Mouse (Mus musculus) cerebellum, adult 2 months (tissue): ENCODE data around the gene Slco1a5. TPM values are rescaled to one million over a fixed set of nuclear protein-coding genes. Genes with fewer than 3 reads are reported as not detected.
A peak's percentile ranks its signal among the peaks of the same experiment; 100 is the strongest.
"Not testable (repeated sequence)": the region's sequence is repeated elsewhere in the genome, so short reads cannot be mapped to it uniquely, and the experiment has no call there.

ENCODE experiments used
- DNase-seq, 2 experiments: peaks; one replicate each; pipeline ENCODE4 v3.0.0; 2021
- H3K27ac ChIP-seq: fragments of 200-500 bp; 2 replicates; pipeline ENCODE4 v1.5.1; 2012; ENCODE audit warnings: low read length, control low read depth, inconsistent platforms; ENCODE audit not compliant: insufficient read depth
- H3K27me3 ChIP-seq: fragments of 200-500 bp; 2 replicates; pipeline ENCODE4 v1.6.1; 2012; ENCODE audit warnings: inconsistent platforms, mild to moderate bottlenecking, low read length, moderate library complexity; ENCODE audit not compliant: control insufficient read depth, insufficient read depth
- H3K4me1 ChIP-seq: fragments of 200-500 bp; 2 replicates; pipeline ENCODE4 v1.6.1; 2011; ENCODE audit warnings: low read length; ENCODE audit not compliant: control insufficient read depth, insufficient read depth
- H3K4me3 ChIP-seq: fragments of 200-500 bp; replicated peaks from 2 replicates; pipeline ENCODE3; 2011; ENCODE audit warnings: mild to moderate bottlenecking, low read depth, low read length, control low read depth; ENCODE audit not compliant: insufficient read depth
- CTCF ChIP-seq: fragments of 200-500 bp; IDR thresholded peaks from 2 replicates; pipeline ENCODE4 v1.5.1; 2011; ENCODE audit warnings: low read depth, mild to moderate bottlenecking, control low read depth, low read length, moderate library complexity, borderline replicate concordance; ENCODE audit not compliant: insufficient read depth
- POLR2A ChIP-seq: fragments of 200-500 bp; IDR thresholded peaks from 2 replicates; pipeline ENCODE4 v1.6.1; 2011; ENCODE audit warnings: low read length, control low read depth, borderline replicate concordance; ENCODE audit not compliant: insufficient read depth
- WGBS: fragments of 180-500 bp; shearing (Covaris S2); methylation state at CpG from one replicate; pipeline ENCODE4 v1.1.7; 2018; 5-methylcytosine and 5-hydroxymethylcytosine counted together
- polyA plus RNA-seq: library from polyadenylated mRNA; depleted of rRNA; stranded (reverse); fragments of >200 nt; gene quantifications from 2 replicates; pipeline ENCODE4 v1.2.3, GENCODE M21; 2012

Slco1a5 gene
- polyA plus RNA-seq, 1 experiment = 0.13 TPM

DNA sequence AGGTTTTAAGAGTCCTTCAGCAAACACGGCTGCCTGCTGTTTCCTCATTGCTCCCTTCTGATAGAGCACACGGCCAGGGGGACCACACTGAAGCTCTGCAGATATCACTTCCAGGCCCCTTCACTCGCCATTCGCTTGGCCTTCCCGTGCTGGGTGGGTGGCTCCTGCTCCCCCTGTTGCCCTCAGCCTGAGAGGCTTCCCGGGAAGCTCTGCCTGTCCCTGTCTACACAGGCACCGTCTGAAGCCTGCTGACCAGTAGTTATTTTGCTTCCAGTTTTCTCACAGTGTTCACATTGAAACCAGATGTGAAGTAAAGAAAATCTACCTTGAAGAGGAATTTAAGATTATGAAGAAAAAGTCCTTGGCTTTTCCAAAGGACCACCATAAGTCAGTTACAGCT, 34.3 kb upstream of the Slco1a5 start:
- WGBS = 81% methylated on average over 7 of the region's 7 CpGs
- TF ChIP-seq CTCF = no peak
- TF ChIP-seq POLR2A = no peak
- no peaks in the 10 kb centered on the region for H3K4me1 ChIP-seq

GRCm38 (mm10) chr6:142352099-142352498, 29.3 kb upstream of the Slco1a5 start:
- H3K4me1 ChIP-seq, H3K4me3 ChIP-seq, H3K27me3 ChIP-seq, DNase-seq, H3K27ac ChIP-seq: not testable (repeated sequence)
- WGBS = 90% methylated on average over 3 of the region's 3 CpGs

More for the DNA sequence above, 34.3 kb upstream of the Slco1a5 start:
- no peak overlapping the region for H3K27ac ChIP-seq
- no peaks in the 10 kb centered on the region for H3K27me3 ChIP-seq
- no peak for DNase-seq
- H3K4me3 ChIP-seq = no peak overlapping the region

- H3K27ac ChIP-seq = no peak overlapping the region
- H3K27me3 ChIP-seq = no peaks in the 10 kb centered on the region
- TF ChIP-seq CTCF = no peak
- TF ChIP-seq POLR2A = no peak
- WGBS = 64% methylated on average over 11 of the region's 11 CpGs
- no peaks in the 10 kb centered on the region; the same call in 1 of the 2 replicates for H3K4me1 ChIP-seq
- DNase-seq = no peak
- H3K4me3 ChIP-seq = no peak overlapping the region
Measured at GRCm38 (mm10) chr6:142347431-142348385, 24.9 kb upstream of the Slco1a5 start.

GRCm38 (mm10) chr6:142346181-142347110, 23.7 kb upstream of the Slco1a5 start:
- WGBS = 49% methylated on average over 12 of the region's 12 CpGs
- no peak overlapping the region for H3K27ac ChIP-seq
- no peaks in the 10 kb centered on the region for H3K27me3 ChIP-seq
- no peaks in the 10 kb centered on the region; the same call in 1 of the 2 replicates for H3K4me1 ChIP-seq
- no peak for DNase-seq
- TF ChIP-seq CTCF = no peak
- TF ChIP-seq POLR2A = no peak
- peak overlapping the region; percentile 69 for H3K4me3 ChIP-seq

DNA sequence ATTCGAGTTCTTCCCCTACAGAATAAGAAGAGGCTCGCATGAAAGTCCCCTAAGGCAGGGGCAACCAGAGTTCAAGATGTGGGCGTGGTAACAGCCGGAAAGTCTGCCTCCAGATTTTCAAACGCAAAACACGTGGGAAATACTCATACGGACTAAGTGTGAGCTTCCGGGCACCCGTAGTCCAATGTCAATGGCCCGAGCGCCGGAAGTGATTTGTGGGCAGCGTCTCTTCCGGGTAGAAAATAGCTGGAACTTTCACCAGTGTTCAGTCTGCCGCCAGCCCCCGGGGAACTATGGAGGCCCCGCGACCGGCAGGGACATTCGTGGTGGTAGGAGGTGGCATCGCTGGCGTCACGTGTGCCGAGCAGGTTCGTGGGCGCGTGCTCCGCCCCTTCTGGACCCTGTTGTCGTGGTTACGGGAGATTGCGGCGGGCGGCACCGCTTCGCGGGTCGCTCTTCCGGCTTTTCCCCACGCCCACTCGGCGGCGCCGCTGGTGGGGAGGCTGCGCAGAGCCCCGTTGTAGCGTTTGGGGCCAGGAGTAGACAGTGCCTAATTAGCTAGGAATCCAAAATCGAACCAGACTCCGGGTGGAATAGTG, 22.8 kb upstream of the Slco1a5 start, which contains the start of gene Pyroxd1:
Gene Pyroxd1 (plus strand): TSS at position 215 of the 599 bp plus-strand sequence.
- peak; percentile 86 to 87 for DNase-seq
- TF ChIP-seq CTCF (no peak), POLR2A (no peak)
- H3K27ac ChIP-seq = no peak within 1 kb of the TSS
- no peaks in the 10 kb centered on the region for H3K27me3 ChIP-seq
- H3K4me3 ChIP-seq = peak within 1 kb of the TSS; percentile 69
- no peaks in the 10 kb centered on the region; the same call in 1 of the 2 replicates for H3K4me1 ChIP-seq
- under 1% methylated on average over 48 of the region's 48 CpGs for WGBS

DNA sequence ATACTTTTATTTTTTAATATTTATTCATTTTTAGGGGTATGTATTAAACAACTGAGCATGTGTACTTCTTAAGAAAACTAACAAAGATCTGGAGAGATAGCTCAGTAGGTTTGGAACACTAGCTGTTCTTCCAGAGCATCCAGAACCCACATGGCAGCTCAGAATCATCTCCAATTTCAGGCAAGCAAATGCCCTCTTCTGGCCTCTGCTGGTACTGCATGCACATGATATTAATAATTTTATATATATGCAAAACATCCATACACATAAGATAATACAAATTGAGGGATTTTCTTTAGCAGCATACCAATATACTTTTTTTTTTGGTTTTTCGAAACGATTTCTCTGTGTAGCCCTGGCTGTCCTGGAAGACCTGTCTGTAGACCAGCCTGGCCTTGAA, 20.8 kb upstream of the Slco1a5 start:
- WGBS = 76% methylated on average over 2 of the region's 2 CpGs
- Histone ChIP-seq H3K4me3 (no peak overlapping the region), H3K4me1 (no peaks in the 10 kb centered on the region; the same call in 1 of the 2 replicates), H3K27me3 (no peaks in the 10 kb centered on the region), H3K27ac (no peak overlapping the region)
- DNase-seq = no peak
- TF ChIP-seq POLR2A = no peak
- TF ChIP-seq CTCF = peak; percentile 34; the same call in 1 of the 2 replicates

GRCm38 (mm10) chr6:142339576-142339975, 16.8 kb upstream of the Slco1a5 start:
- no peak overlapping the region for H3K27ac ChIP-seq
- DNase-seq = no peak
- 45% methylated on average over 2 of the region's 2 CpGs for WGBS
- no peaks in the 10 kb centered on the region for H3K4me1 ChIP-seq
- H3K27me3 ChIP-seq = no peaks in the 10 kb centered on the region
- H3K4me3 ChIP-seq = no peak overlapping the region
- no peak for TF ChIP-seq POLR2A
- TF ChIP-seq CTCF = no peak
